Mouse (Mus musculus) urinary bladder, postnatal 10 days (tissue): ENCODE results near the gene Btbd35f16.
"Not testable (repeated sequence)": the region's sequence is repeated elsewhere in the genome, so short reads cannot be mapped to it uniquely, and the experiment has no call there.

ENCODE experiments used
- DNase-seq: peaks from one replicate; pipeline ENCODE4 v3.0.0; 2022; ENCODE audit warnings: low spot score

Gene Btbd35f16

GRCm38 (mm10) chrX:3956902-3957301 is at the start of gene Btbd35f16:
TSS of gene Btbd35f16 (minus strand) at chrX:3957002.
- not testable (repeated sequence) for DNase-seq
